Mouse (Mus musculus): ENCODE measurements around the gene Olfr846. TPM values are rescaled to one million over a fixed set of nuclear protein-coding genes. Genes with fewer than 3 reads are reported as not detected.

Gene Olfr846
- not detected for total RNA-seq (2022)

GRCm38 (mm10) chr9:19363905-19364304 lies at the start of gene Olfr846:
Olfr846 (minus strand) TSS chr9:19364005.
- no peak for DNase-seq (ENCODE audit: low spot score in 2 of 2)

DNA sequence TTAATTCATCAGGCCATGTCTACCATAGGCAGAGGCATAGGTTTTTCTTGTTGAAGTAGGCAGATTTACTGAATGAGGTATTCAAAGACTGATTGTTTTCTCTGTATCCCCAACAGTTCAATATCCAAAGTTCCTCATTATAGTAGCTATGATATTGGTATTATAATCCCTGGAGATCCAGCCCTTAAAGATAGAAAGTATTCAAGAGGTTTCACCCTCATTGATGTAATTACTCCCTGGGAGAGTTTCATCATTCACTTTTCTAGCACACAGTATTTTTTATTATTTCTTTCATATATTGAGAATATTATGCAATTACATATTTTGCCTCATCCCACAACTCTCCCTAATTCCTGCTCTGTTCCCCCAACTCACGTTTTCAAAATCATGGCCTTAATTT lies 14.8 kb upstream of the Olfr846 start, which contains the start of gene Olfr847:
Olfr847 (minus strand) TSS at position 101 of the 400 bp plus-strand sequence.
- no peak for DNase-seq (ENCODE audit: low spot score in 2 of 2)

DNA sequence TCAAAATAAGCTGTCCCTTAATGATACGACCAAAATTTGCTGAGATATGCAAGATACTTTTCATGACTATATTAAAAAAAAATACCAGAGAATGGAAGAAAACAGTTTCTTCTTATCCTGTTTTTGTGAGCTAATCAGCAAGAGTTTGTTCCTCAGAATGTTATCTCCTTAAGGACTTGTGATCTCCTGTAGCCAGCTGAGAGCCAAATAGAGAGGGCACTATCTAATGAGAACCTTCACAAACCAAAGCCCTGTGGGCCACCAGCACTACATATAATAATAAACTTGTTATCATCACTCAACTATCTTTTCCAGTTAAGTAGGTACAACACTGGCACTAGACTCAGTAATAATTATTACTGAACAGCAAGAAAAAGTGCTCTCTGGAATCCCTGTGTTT lies 27.6 kb downstream of the Olfr846 start, which contains the start of gene Olfr845:
Olfr845 (plus strand) TSS at position 301 of the 400 bp plus-strand sequence.
- DNase-seq (ENCODE audit: low spot score in 2 of 2), result no peak

GRCm38 (mm10) chr9:19316047-19316446 lies 47.8 kb downstream of the Olfr846 start, which contains the start of gene Olfr844:
Olfr844 (plus strand) TSS chr9:19316347.
- no peak for DNase-seq (ENCODE audit: low spot score in 2 of 2)

Other genes starting within 250 kb of the Olfr846 start
- gene Olfr836, start 243.6 kb downstream of the Olfr846 start, total RNA-seq (2022), result not detected
- not detected for gene Olfr837, start 227.7 kb downstream of the Olfr846 start, total RNA-seq (2022)
- under 1 TPM in 2 of 4 experiments, not detected in 2; 0.09 to 0.10 TPM for gene Olfr839-ps1, start 186.7 kb downstream of the Olfr846 start, total RNA-seq (2022)
- not detected for gene Olfr843, start 112.0 kb downstream of the Olfr846 start, total RNA-seq (2022)
- gene Olfr844, start 47.7 kb downstream of the Olfr846 start, total RNA-seq (2022), result not detected
- gene Olfr845, start 27.5 kb downstream of the Olfr846 start, total RNA-seq (2022), result not detected
- not detected for gene Olfr847, start 14.7 kb upstream of the Olfr846 start, total RNA-seq (2022)
- not detected for gene Olfr849, start 76.3 kb upstream of the Olfr846 start, total RNA-seq (2022)
- gene Olfr850, start 114.2 kb upstream of the Olfr846 start, total RNA-seq (2022), result not detected
- gene Olfr851, start 129.3 kb upstream of the Olfr846 start, total RNA-seq (2022), result not detected
- gene Olfr853, start 177.1 kb upstream of the Olfr846 start, total RNA-seq (2022), result not detected
- gene Olfr854, start 203.4 kb upstream of the Olfr846 start, total RNA-seq (2022), result not detected
- gene Olfr855, start 218.6 kb upstream of the Olfr846 start, total RNA-seq (2022), result not detected